Mouse (Mus musculus) myocyte (in vitro differentiated cells): ENCODE measurements around the gene Klk7.

Source experiments
- E2F4 ChIP-seq: IDR thresholded peaks from one replicate; pipeline ENCODE4 v1.6.1; 2011; ENCODE audit warnings: mild to moderate bottlenecking, control low read depth, moderate library complexity; ENCODE audit not compliant: insufficient read depth
- MAX ChIP-seq: IDR thresholded peaks from one replicate; pipeline ENCODE4 v1.6.1; 2011; ENCODE audit warnings: low read depth, mild to moderate bottlenecking, control low read depth
- MYOG ChIP-seq, 3 experiments: IDR thresholded peaks; one replicate each; pipeline ENCODE4 v1.6.1; 2011; ENCODE audit warnings: control low read depth in 2 of 3, low read depth in 2 of 3, mild to moderate bottlenecking in 2 of 3; ENCODE audit not compliant: insufficient read length in 2 of 3, control insufficient read depth in 1 of 3, insufficient read depth in 1 of 3
- POLR2A ChIP-seq: IDR thresholded peaks from one replicate; pipeline ENCODE4 v1.6.1; 2011; ENCODE audit warnings: low read depth, mild to moderate bottlenecking, control low read depth, moderate library complexity; ENCODE audit not compliant: insufficient read length
- POLR2AphosphoS2 ChIP-seq: IDR thresholded peaks from one replicate; pipeline ENCODE4 v1.6.1; 2011; ENCODE audit warnings: low read depth, control low read depth; ENCODE audit not compliant: insufficient read length
- REST ChIP-seq: IDR thresholded peaks from one replicate; pipeline ENCODE4 v1.6.1; 2011; ENCODE audit warnings: mild to moderate bottlenecking, control low read depth, moderate library complexity; ENCODE audit not compliant: insufficient read depth, insufficient read length
- TCF12 ChIP-seq: IDR thresholded peaks from one replicate; pipeline ENCODE4 v1.6.1; 2011; ENCODE audit warnings: mild to moderate bottlenecking, control low read depth; ENCODE audit not compliant: poor library complexity, insufficient read depth, severe bottlenecking
- TCF3 ChIP-seq: IDR thresholded peaks from one replicate; pipeline ENCODE4 v1.6.1; 2011; ENCODE audit warnings: low read depth, control low read depth; ENCODE audit not compliant: insufficient read length
- USF1 ChIP-seq: IDR thresholded peaks from one replicate; pipeline ENCODE4 v1.6.1; 2011; ENCODE audit warnings: low read depth, mild to moderate bottlenecking, control low read depth, moderate library complexity

GRCm38 (mm10) chr7:43770701-43771100 lies 40.4 kb upstream of the Klk7 start:
- TF ChIP-seq E2F4 (no peak), POLR2A (no peak), MAX (no peak), TCF12 (no peak), POLR2AphosphoS2 (no peak), USF1 (no peak), TCF3 (no peak), REST (no peak), MYOG (IDR thresholded peaks at IDR 0.05; ENCODE audit: control insufficient read depth in 1 of 3, insufficient read depth in 1 of 3, insufficient read length in 2 of 3, low read depth in 2 of 3) (no peak)
